Mouse (Mus musculus) adrenal gland, adult (tissue): Measurements from ENCODE around the gene Gm3453.
A peak's percentile ranks its signal among the peaks of the same experiment; 100 is the strongest.
"Not testable (repeated sequence)": the region's sequence is repeated elsewhere in the genome, so short reads cannot be mapped to it uniquely, and the experiment has no call there.

ENCODE experiments used
- DNase-seq, 2 experiments: peaks; one replicate each; pipeline ENCODE4 v3.0.0; 2022 to 2023; ENCODE audit warnings: low spot score in 1 of 2; ENCODE audit not compliant: inconsistent age in 2 of 2

The Gm3453 gene

DNA sequence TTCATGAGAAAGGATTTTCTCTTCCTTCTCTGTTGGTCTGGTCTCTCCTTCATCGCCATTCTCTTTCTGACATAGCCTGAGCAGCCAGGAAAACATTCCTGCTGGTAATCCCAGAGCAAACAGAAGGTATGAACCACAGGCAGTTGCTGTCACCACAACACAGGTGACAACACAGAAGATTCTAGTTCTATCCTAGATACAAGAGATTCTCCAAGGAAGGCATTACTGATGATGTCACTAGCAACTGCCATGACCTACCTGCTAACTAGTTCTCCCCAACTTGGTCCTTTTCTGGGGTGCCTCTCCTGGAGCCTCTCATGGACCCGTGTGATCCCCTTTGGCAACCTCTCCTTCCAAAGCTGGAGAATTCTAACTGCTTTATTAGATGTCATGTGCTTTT is at the start of gene Gm3453:
Gene Gm3453 (minus strand): TSS at position 101 of the 400 bp plus-strand sequence.
- DNase-seq = not testable (repeated sequence)

DNA sequence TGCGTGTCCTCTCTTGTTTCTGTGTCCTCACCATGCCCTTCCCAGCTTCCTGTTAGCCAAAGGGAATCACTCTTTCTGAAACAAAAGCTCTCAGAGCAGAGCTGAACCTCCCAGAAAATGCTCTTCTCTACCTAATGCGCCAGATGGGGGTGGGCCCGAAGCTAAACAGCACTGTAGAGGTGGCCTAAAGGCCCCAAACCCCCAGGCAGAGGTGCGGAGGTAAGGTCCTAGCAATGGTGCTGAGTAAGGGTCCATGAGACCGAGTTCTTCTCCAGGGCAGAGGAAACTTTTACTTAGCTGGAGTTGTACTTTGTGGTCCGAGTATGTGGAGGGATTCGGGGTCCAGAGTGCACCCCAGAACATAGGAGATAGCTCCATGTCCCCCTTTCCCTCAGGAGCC is 8.2 kb upstream of the Gm3453 start:
- DNase-seq = peak in 1 of 2 experiments; percentile 29

DNA sequence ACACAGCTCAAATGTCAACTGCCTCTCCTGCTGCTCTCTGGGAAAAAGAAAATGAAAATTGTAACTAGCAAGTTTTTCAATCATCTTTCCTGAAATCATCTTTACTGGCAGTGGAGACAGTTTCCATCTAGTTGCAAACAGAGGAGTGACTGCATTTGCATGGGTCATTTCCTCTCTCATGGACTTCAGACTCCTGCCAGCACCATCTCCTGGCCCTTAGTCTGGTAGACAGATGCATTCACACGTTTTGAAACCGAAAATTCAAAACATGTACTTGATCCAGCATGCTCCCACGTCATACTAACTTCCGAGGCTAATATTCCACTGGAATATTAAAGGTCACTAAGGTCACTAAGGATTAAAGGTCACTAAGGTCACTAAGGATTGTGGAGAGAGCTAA is 16.5 kb downstream of the Gm3453 start:
- not testable (repeated sequence) for DNase-seq

DNA sequence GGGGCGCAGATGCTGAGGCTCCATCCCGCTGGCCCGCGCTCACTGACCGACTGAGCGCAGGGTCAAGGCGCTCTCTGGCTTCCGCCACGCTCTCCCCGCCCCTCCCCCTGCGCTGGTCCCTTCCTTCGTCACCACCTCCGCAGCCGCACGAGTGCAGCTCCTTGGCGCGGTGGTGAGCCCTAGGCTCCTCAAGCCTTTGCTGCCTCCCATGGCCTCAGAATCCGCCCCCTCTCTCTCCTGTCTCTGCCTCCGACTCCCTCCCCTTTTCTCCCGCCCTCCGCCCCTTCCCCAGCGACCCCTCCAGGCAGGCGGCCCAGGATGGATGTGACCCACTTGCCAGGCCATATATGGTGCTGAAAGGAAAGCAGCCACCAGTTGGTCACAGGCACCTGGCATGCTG is 17.3 kb downstream of the Gm3453 start, which contains the start of gene Gm3248:
Gene Gm3248 (minus strand): TSS at position 111 of the 400 bp plus-strand sequence.
- DNase-seq = peak; percentile 29 to 58

DNA sequence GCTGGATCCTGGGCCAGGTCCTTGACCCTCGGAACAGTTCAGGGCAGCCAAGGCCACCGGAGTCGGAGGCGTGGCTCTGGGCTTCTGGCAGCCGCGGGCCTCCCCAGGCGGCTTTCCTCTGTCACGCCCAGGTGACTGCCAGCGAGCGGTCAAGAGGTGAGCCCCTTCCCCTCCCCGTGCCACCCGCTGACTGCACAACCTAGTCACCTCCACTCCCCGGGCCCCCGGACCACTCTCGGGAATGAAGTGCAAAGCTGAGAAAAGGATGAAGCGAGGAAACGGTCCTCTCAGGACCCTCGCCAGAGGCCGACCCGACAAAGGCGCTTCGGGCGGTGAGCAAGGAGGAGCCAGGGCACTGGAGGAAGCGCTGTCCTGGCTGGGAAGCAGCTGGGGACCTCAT is 17.8 kb downstream of the Gm3453 start:
- peak; percentile 14 to 43 for DNase-seq

DNA sequence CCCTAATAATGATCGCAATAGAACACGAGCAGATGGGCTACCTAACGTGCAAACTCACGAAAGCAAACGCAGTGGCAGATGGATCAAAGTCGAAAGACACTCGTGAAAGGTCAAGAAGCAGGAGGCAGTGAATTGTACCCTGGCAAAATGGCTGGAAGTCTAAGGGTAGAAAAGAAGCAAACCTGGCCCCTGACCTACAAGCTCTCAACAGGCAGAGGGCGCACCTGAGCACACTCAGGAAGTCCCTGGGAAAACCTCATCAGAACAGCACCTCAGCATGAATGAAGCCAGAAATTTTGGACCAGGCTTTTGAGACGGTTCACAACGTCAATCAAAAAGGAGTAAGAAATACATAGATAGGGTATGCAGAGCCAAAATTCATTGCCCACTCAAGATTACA is 18.5 kb downstream of the Gm3453 start:
- DNase-seq = peak; percentile 6 to 26

DNA sequence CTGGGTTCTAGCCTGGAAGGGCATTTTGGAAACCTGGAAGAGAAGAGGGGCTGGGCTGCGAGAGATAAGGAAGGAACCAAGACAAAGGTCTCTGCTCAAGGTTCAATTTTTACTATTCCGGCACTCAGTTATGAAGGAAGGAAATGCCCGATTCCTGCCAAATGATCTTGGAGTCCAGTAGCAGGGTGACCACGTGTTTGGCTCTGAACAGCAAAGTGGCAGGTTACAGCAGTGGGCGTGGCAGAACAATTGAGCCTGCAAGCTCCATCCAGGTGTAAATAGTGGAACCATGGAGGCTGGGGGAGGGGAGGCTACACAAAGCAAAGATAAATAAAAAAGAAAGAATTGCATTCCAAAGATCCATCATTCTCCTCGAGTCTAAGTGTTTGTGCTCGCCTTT is 55.7 kb downstream of the Gm3453 start:
- not testable (repeated sequence) for DNase-seq
